Mouse (Mus musculus) limb, embryonic 13.5 days (tissue): ENCODE results near the gene Ppp2r5b. TPM values are rescaled to one million over a fixed set of nuclear protein-coding genes. Genes with fewer than 3 reads are reported as not detected.

ENCODE experiments used
- ATAC-seq: fragments of 200-750 bp; cut with Nextera tagmentation; 2 replicates; pipeline ENCODE4 v1.8.0; 2017; ENCODE audit warnings: low read depth, moderate number of reproducible peaks, moderate TSS enrichment; ENCODE audit not compliant: low FRiP score
- H3K27ac ChIP-seq: fragments of 300-500 bp; sonication (generic); 2 replicates; pipeline ENCODE4 v1.5.1; 2015; ENCODE audit warnings: inconsistent platforms, mild to moderate bottlenecking, moderate library complexity
- H3K27me3 ChIP-seq: fragments of 300-500 bp; sonication (generic); 2 replicates; pipeline ENCODE4 v1.6.1; 2015; ENCODE audit warnings: mild to moderate bottlenecking, inconsistent platforms
- H3K36me3 ChIP-seq: fragments of 300-500 bp; sonication (generic); 2 replicates; pipeline ENCODE4 v1.6.1; 2015; ENCODE audit warnings: inconsistent platforms, mild to moderate bottlenecking, moderate library complexity
- H3K4me1 ChIP-seq: fragments of 300-500 bp; sonication (generic); 2 replicates; pipeline ENCODE4 v1.6.1; 2015; ENCODE audit warnings: inconsistent platforms
- H3K4me2 ChIP-seq: fragments of 300-500 bp; sonication (generic); replicated peaks from 2 replicates; pipeline ENCODE4 v1.6.1; 2015; ENCODE audit warnings: inconsistent platforms, mild to moderate bottlenecking, moderate library complexity
- H3K4me3 ChIP-seq: fragments of 300-500 bp; sonication (generic); 2 replicates; pipeline ENCODE4 v1.5.1; 2015; ENCODE audit warnings: moderate library complexity, mild to moderate bottlenecking, inconsistent platforms
- H3K9ac ChIP-seq: fragments of 300-500 bp; sonication (generic); 2 replicates; pipeline ENCODE4 v1.6.1; 2015; ENCODE audit warnings: mild to moderate bottlenecking, inconsistent platforms
- H3K9me3 ChIP-seq: fragments of 300-500 bp; sonication (generic); 2 replicates; pipeline ENCODE4 v1.6.1; 2016; ENCODE audit warnings: inconsistent platforms
- WGBS: fragments of 180-500 bp; shearing (Covaris S2); methylation state at CpG from one replicate; pipeline ENCODE4 v1.1.7; 2015; 5-methylcytosine and 5-hydroxymethylcytosine counted together
- polyA plus RNA-seq: library from polyadenylated mRNA; unstranded; fragments of >200 nt; fragmentation: Nextera tagmentation; extraction: Ambion mirVana; gene quantifications from 2 replicates; pipeline ENCODE4 v1.2.1, GENCODE M21; 2015

Gene Ppp2r5b
- polyA plus RNA-seq, 1 experiment from 2014 or later, result 29.0 TPM

- Histone ChIP-seq H3K4me3 (no peak overlapping the region), H3K27me3 (no peaks in the 10 kb centered on the region), H3K9ac (no peak overlapping the region; the same call in 1 of the 2 replicates), H3K9me3 (no peaks in the 10 kb centered on the region), H3K4me2 (peak overlapping the region; percentile 95; the same call in 1 of the 2 replicates), H3K27ac (no peak overlapping the region), H3K4me1 (peaks cover 14% of the 10 kb centered on the region), H3K36me3 (peaks cover 44% of the 10 kb centered on the region)
- no peak for ATAC-seq
- WGBS, result 86% methylated on average over 5 of the region's 5 CpGs
Measured at GRCm38 (mm10) chr19:6243226-6243625, 7.6 kb upstream of the Ppp2r5b start.

DNA sequence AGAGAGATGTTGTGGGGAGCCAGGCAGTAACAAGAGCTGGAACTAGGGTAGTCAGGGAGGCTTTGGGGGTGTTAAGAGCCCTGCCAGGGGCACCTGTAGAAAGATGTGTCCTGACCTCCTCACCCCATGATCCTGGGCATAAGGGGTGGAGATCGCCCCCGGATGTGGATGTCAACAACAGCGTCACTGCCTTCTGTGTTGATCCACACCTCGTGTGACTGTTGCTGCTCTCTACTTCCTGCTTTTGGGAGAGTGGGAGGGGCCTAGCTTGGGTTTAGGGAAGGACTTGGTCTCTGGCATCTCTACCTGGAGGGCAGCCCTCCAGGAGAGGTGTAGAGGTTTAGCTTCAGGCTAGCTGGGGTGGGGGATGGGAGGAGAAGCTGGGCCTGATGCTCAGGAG, 6.6 kb upstream of the Ppp2r5b start:
- Histone ChIP-seq H3K4me2 (peak overlapping the region; percentile 95), H3K9ac (peak overlapping the region; percentile 94), H3K36me3 (peaks cover 35% of the 10 kb centered on the region), H3K27ac (peak overlapping the region; percentile 81; the same call in 1 of the 2 replicates), H3K9me3 (no peaks in the 10 kb centered on the region), H3K27me3 (no peaks in the 10 kb centered on the region), H3K4me1 (peaks cover 14% of the 10 kb centered on the region), H3K4me3 (peak overlapping the region; percentile 88)
- ATAC-seq, result no peak
- 0% methylated on average over 4 of the region's 4 CpGs for WGBS

DNA sequence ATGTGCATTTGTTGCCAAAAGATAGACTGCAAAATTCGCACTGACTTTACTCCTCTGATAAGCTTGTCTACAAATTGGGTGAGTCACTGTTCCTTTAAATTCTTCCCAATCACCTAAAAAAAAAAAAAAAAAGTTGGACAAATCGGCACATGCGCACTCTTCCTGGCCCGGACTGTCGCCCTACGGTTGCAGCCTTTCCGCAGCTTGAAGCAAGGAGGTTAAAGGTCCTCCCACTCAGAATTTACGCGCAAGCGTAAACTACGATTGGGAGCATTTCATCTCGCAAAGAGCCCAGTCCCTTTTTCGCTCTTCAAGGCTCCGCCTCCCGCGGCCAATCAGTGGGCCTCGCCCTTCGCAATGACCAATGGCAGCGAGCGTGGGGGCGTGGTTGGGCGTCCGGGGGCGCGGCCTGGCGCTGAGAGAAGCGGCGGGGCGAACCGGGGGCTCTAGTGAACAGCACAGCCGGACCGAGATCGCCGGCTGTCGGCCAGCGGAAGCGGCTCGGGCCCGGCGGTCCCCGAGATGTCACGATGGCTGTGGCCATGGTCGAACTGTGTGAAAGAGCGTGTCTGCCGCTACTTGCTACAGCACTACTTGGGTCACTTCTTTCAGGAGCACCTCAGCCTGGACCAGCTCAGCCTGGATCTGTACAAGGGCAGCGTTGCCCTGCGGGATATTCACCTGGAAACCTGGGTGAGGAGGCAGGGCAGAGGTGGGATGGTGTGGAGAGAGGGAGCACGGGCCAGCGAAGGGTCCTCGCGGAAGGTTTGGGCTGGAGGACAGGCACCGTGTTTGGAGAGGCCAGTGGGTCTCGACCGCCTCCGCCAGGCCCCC, 5.8 kb upstream of the Ppp2r5b start, which contains the start of gene Atg2a:
Gene Atg2a (plus strand): TSS at position 395 of the 834 bp plus-strand sequence.
- H3K9me3 ChIP-seq, result no peaks in the 10 kb centered on the region
- peak within 1 kb of the TSS; percentile 88 for H3K4me3 ChIP-seq
- peak; percentile 94 for ATAC-seq
- H3K4me2 ChIP-seq, result peak within 1 kb of the TSS; percentile 95
- H3K27me3 ChIP-seq, result no peaks in the 10 kb centered on the region
- peaks cover 27% of the 10 kb centered on the region for H3K36me3 ChIP-seq
- peak within 1 kb of the TSS; percentile 81 for H3K27ac ChIP-seq
- peak within 1 kb of the TSS; percentile 94 for H3K9ac ChIP-seq
- H3K4me1 ChIP-seq, result peaks cover 14% of the 10 kb centered on the region
- under 1% methylated on average over 55 of the region's 55 CpGs for WGBS

- 34% methylated on average over 5 of the region's 5 CpGs for WGBS
- H3K27me3 ChIP-seq, result no peaks in the 10 kb centered on the region
- ATAC-seq, result no peak
- H3K4me2 ChIP-seq, result peak overlapping the region; percentile 46
- H3K9ac ChIP-seq, result no peak overlapping the region
- H3K36me3 ChIP-seq, result peaks cover 19% of the 10 kb centered on the region
- peaks cover 14% of the 10 kb centered on the region for H3K4me1 ChIP-seq
- no peaks in the 10 kb centered on the region for H3K9me3 ChIP-seq
- no peak overlapping the region for H3K27ac ChIP-seq
- H3K4me3 ChIP-seq, result peak overlapping the region; percentile 88
Measured at GRCm38 (mm10) chr19:6240725-6241124, 5.1 kb upstream of the Ppp2r5b start.

DNA sequence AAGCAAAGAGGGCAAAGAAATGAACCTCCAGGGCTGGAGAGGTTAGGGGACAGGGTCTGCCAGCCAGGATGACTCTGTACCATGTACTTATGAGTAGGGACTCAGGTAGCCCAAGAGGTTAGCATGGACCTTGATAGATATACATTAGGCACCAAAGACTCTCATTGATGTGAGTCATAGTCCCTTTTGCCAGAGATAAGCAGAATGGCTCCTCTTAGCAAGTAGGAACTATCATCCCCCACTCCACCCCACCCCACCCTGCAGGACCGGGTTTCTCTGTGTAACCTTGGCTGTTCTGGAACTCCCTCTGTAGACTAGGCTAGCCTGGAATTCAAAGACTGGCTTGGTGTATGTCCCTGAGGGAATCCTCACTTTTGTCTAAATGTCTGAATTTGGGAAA, 4.5 kb upstream of the Ppp2r5b start:
- Histone ChIP-seq H3K27ac (no peak overlapping the region), H3K27me3 (no peaks in the 10 kb centered on the region), H3K9me3 (no peaks in the 10 kb centered on the region), H3K4me1 (peaks cover 14% of the 10 kb centered on the region), H3K4me3 (no peak overlapping the region), H3K9ac (no peak overlapping the region), H3K36me3 (peaks cover 13% of the 10 kb centered on the region), H3K4me2 (no peak overlapping the region)
- WGBS, result 77% methylated on average over 1 of the region's 1 CpGs
- no peak for ATAC-seq

GRCm38 (mm10) chr19:6238740-6239139, 3.1 kb upstream of the Ppp2r5b start:
- H3K9ac ChIP-seq, result no peak overlapping the region
- H3K4me3 ChIP-seq, result no peak overlapping the region
- no peaks in the 10 kb centered on the region for H3K27me3 ChIP-seq
- no peaks in the 10 kb centered on the region for H3K36me3 ChIP-seq
- H3K4me2 ChIP-seq, result no peak overlapping the region
- peaks cover 27% of the 10 kb centered on the region for H3K4me1 ChIP-seq
- H3K27ac ChIP-seq, result no peak overlapping the region
- H3K9me3 ChIP-seq, result no peaks in the 10 kb centered on the region
- no peak for ATAC-seq

DNA sequence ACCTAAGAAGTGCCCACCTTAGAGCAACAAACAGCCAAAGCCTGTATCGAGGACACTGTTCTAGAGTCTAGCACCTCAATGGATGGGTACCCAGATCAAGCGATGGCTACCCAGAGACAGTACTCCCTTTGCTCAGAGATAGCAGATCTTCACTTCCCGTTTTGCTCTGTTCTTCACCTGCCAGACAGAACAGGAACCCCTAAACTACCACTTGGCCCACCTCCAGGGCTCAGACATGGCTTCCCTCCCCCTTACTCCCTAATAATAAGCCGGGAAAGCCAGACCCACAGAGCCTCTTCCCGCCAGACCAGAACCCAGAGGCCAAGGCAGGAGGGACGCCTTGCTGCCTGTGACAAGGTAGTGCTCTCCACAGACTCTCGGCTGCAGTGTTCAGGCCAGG, 1.2 kb upstream of the Ppp2r5b start:
- ATAC-seq, result no peak
- Histone ChIP-seq H3K27me3 (no peaks in the 10 kb centered on the region), H3K27ac (no peak overlapping the region), H3K4me1 (peaks cover 13% of the 10 kb centered on the region), H3K4me2 (peak overlapping the region; percentile 78; the same call in 1 of the 2 replicates), H3K9me3 (no peaks in the 10 kb centered on the region), H3K9ac (no peak overlapping the region), H3K36me3 (peaks cover 18% of the 10 kb centered on the region), H3K4me3 (no peak overlapping the region)
- WGBS, result 71% methylated on average over 7 of the region's 7 CpGs

GRCm38 (mm10) chr19:6236053-6236441, 375 bp upstream of the Ppp2r5b start:
- Histone ChIP-seq H3K9me3 (no peaks in the 10 kb centered on the region), H3K36me3 (peaks cover 26% of the 10 kb centered on the region), H3K4me2 (peak overlapping the region; percentile 78), H3K27ac (peak overlapping the region; percentile 94), H3K9ac (peak overlapping the region; percentile 84), H3K4me1 (peaks cover 13% of the 10 kb centered on the region), H3K27me3 (no peaks in the 10 kb centered on the region), H3K4me3 (peak overlapping the region; percentile 79)
- peak; percentile 88 for ATAC-seq
- WGBS, result 0% methylated on average over 9 of the region's 9 CpGs

- Histone ChIP-seq H3K4me1 (peaks cover 13% of the 10 kb centered on the region), H3K9me3 (no peaks in the 10 kb centered on the region), H3K27me3 (no peaks in the 10 kb centered on the region), H3K27ac (no peak overlapping the region), H3K9ac (peak overlapping the region; percentile 84), H3K4me3 (peak overlapping the region; percentile 79), H3K36me3 (peaks cover 42% of the 10 kb centered on the region), H3K4me2 (peak overlapping the region; percentile 78)
- 68% methylated on average over 11 of the region's 11 CpGs for WGBS
- ATAC-seq, result no peak
Measured at GRCm38 (mm10) chr19:6234337-6235083, 1.2 kb downstream of the Ppp2r5b start.

DNA sequence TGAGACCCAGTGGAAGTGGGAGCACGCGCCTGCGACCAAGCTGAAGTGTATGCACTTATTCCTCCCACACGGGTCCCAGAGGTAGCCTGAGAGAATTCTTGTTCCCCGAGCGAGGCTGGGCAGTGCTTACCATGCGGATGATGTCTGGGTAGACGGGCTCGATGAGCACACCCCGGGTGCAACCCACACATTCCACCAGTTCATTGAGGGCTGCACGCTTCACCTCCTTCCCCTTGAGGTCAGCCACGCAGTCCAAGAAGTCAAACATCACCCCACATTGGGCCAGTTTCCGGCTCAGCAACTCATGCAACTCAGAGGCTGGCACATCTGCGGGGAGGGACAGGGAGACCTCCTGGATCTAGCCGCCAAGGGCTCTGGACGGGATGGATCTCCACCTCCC, 2.0 kb downstream of the Ppp2r5b start:
- no peak for ATAC-seq
- WGBS, result 91% methylated on average over 16 of the region's 16 CpGs

DNA sequence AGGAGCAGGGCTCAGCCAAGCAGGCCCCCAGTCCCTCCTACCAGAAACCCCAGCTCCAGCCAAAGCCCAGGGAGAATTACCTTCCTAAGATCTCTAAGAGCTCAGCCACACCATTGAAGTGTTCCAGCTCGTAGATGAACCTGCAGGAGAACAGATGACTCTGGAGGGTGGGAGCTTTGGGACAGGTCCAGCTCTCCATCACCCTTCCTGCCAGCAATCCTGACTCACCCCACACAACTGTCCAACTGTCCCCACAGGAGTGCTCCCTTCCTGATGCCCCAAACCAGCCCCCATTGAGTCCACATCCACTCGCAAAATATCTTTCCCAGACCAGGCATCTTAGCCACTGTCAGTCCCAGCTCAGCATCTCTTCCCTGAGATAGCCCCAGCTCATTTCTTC, 4.6 kb downstream of the Ppp2r5b start:
- no peak overlapping the region for H3K4me3 ChIP-seq
- no peak overlapping the region; the same call in 1 of the 2 replicates for H3K9ac ChIP-seq
- peaks cover 72% of the 10 kb centered on the region for H3K36me3 ChIP-seq
- H3K4me2 ChIP-seq, result no peak overlapping the region
- H3K27ac ChIP-seq, result no peak overlapping the region
- no peaks in the 10 kb centered on the region for H3K27me3 ChIP-seq
- ATAC-seq, result no peak
- H3K4me1 ChIP-seq, result peaks cover 21% of the 10 kb centered on the region
- 72% methylated on average over 2 of the region's 2 CpGs for WGBS
- no peaks in the 10 kb centered on the region for H3K9me3 ChIP-seq

More for the DNA sequence above, 2.0 kb downstream of the Ppp2r5b start:
- Histone ChIP-seq H3K36me3 (peaks cover 49% of the 10 kb centered on the region), H3K4me2 (no peak overlapping the region), H3K27ac (no peak overlapping the region), H3K27me3 (no peaks in the 10 kb centered on the region), H3K9ac (peak overlapping the region; percentile 84; the same call in 1 of the 2 replicates), H3K4me1 (peaks cover 13% of the 10 kb centered on the region), H3K4me3 (no peak overlapping the region), H3K9me3 (no peaks in the 10 kb centered on the region)

DNA sequence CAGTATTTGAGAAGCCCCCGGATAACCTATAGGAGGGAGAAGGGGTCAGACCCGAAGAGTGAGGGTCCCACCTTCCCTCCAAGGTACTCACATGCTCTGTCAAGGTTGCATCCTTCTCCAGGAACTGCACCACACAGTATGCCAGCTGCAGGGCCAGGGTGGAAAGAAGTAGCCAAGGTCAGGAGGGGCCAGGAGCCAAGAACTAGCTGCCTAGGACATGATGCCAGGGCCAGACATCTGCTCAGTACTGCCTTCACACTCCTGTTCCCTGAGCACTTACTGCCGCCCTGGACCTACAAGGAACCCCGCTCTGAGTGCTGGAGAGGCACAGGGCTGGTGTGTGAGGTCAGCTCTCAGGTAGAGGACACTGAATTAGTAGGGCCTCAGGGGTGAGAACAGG, 5.3 kb downstream of the Ppp2r5b start:
- no peak for ATAC-seq
- H3K4me3 ChIP-seq, result no peak overlapping the region
- no peak overlapping the region for H3K27ac ChIP-seq
- H3K27me3 ChIP-seq, result no peaks in the 10 kb centered on the region
- peaks cover 72% of the 10 kb centered on the region for H3K36me3 ChIP-seq
- no peak overlapping the region for H3K9ac ChIP-seq
- no peaks in the 10 kb centered on the region for H3K9me3 ChIP-seq
- H3K4me1 ChIP-seq, result peaks cover 23% of the 10 kb centered on the region
- WGBS, result 83% methylated on average over 4 of the region's 4 CpGs
- H3K4me2 ChIP-seq, result no peak overlapping the region
